Mouse (Mus musculus): ENCODE results near the gene Snhg11. TPM values are rescaled to one million over a fixed set of nuclear protein-coding genes. Genes with fewer than 3 reads are reported as not detected.

Snhg11 gene
- total and polyA plus RNA-seq, 3 experiments, result 0.06 TPM; not detected in 2

DNA sequence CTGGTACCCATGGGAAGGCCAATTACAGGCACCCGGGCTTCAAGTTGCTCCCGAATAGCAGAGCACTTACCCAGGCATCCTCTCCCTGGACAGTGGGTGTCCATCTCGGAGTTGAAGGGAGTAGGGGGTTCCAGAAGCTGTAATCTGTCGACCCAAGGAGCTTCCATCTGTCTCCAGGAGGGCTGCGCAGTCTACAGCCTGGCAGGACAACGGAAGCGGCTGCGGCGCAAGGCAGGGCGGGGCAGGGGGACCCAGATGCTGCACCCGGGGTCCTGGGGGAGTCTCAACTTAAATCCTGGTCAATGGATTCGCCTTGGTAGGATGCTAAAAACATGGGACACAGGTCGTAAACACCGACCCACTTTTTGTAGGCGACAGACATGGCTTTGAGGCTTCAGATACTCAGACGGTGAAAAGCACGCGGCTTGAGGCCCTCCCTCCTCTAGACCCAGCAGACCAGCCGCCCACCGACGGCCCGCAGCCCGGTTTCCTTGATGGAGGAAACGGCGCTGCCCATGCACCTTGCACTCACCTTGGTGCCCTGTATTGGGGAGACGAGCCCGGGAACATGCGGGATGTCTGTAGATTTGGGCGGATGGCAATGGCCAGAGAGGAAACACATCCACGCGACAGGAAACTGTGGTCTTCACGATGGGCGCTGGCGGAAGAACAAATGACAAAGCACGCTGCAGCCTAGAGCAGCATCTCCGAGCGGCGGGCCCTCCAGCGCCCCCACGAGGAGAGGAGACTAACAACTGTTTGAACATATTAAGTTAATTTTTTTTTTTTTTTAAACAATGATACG is 14.4 kb upstream of the Snhg11 start:
- Histone ChIP-seq H3K4me1 (ENCODE audit: control insufficient read depth in 1 of 2, insufficient read depth in 2 of 2, low read length in 2 of 2) (peaks cover 0 to 20% of the 10 kb centered on the region in 2 experiments; a peak in 3 of 4 replicates), H3K9ac (ENCODE audit: control insufficient read depth, low read depth, low read length, poor library complexity, severe bottlenecking) (peak overlapping the region; percentile 97), H3K79me2 (ENCODE audit: control insufficient read depth, insufficient read depth, low read length, poor library complexity) (peaks cover 36% of the 10 kb centered on the region), H3K9me3 (replicated peaks; ENCODE audit: insufficient read depth, low read length) (no peaks in the 10 kb centered on the region), H3K27me3 (ENCODE audit: control insufficient read depth in 1 of 2, insufficient read depth in 2 of 2, low read length in 2 of 2) (no peaks in the 10 kb centered on the region), H3K4me3 (ENCODE audit: control insufficient read depth in 1 of 2, insufficient read depth in 1 of 2, low read depth in 2 of 2, low read length in 2 of 2) (peak overlapping the region; percentile 80 to 86), H3K36me3 (ENCODE audit: control insufficient read depth in 1 of 2, insufficient read depth in 2 of 2, low read length in 2 of 2) (peaks cover 19 to 23% of the 10 kb centered on the region in 2 experiments), H3K27ac (ENCODE audit: control insufficient read depth, low read depth, low read length) (peak overlapping the region; percentile 82)
- peak; percentile 95 for DNase-seq (ENCODE audit: low read depth, low spot score)
- TF ChIP-seq CHD1 (IDR thresholded peaks at IDR 0.05; ENCODE audit: low read depth, low read length) (peak; percentile 19; the same call in 1 of the 2 replicates), GABPA (IDR thresholded peaks at IDR 0.05; ENCODE audit: low read depth, low read length) (no peak; the same call in 1 of the 2 replicates), USF2 (IDR thresholded peaks at IDR 0.05; ENCODE audit: borderline replicate concordance in 1 of 2, insufficient read depth in 1 of 2, low read depth in 1 of 2, low read length in 2 of 2) (no peak), POLR2AphosphoS2 (IDR thresholded peaks at IDR 0.05; ENCODE audit: low read length) (peak; percentile 95), USF1 (IDR thresholded peaks at IDR 0.05; ENCODE audit: low read depth, low read length) (no peak), MYB (IDR thresholded peaks at IDR 0.05; ENCODE audit: low read depth, low read length) (no peak), MAFK (IDR thresholded peaks at IDR 0.05; ENCODE audit: borderline replicate concordance, low read depth, low read length) (no peak), CTCF (IDR thresholded peaks at IDR 0.05 in 2 of 3, conservative IDR thresholded peaks at IDR 0.05 in 1 of 3; ENCODE audit: control insufficient read depth in 1 of 3, insufficient read depth in 1 of 3, low read depth in 2 of 3, low read length in 3 of 3, poor library complexity in 1 of 3, severe bottlenecking in 1 of 3) (peak; percentile 44 to 84 (median 75); a peak in 5 of 6 replicates), MEF2A (IDR thresholded peaks at IDR 0.05; ENCODE audit: extremely low read depth, insufficient replicate concordance, low read depth, low read length, poor library complexity, severe bottlenecking) (no peak), ZNF384 (IDR thresholded peaks at IDR 0.05; ENCODE audit: low read depth, low read length) (peak; percentile 94), EP300 (IDR thresholded peaks at IDR 0.05; ENCODE audit: low read depth in 1 of 2, low read length in 2 of 2) (no peak), TCF12 (IDR thresholded peaks at IDR 0.05; ENCODE audit: low read depth, low read length) (peak; percentile 64), POLR2A (IDR thresholded peaks at IDR 0.05; ENCODE audit: control insufficient read depth in 1 of 2, insufficient read depth in 1 of 2, low read depth in 1 of 2, low read length in 2 of 2, poor library complexity in 1 of 2) (peak; percentile 56 to 93), MAX (IDR thresholded peaks at IDR 0.05; ENCODE audit: low read length) (peak; percentile 99), RCOR1 (IDR thresholded peaks at IDR 0.05; ENCODE audit: low read depth, low read length) (no peak), TAL1 (IDR thresholded peaks at IDR 0.05; ENCODE audit: low read length) (no peak), BHLHE40 (IDR thresholded peaks at IDR 0.05; ENCODE audit: borderline replicate concordance, low read depth, low read length) (no peak; the same call in 1 of the 2 replicates), UBTF (IDR thresholded peaks at IDR 0.05; ENCODE audit: borderline replicate concordance, insufficient read depth, low read depth, low read length) (no peak), E2F4 (IDR thresholded peaks at IDR 0.05; ENCODE audit: borderline replicate concordance, low read depth, low read length) (no peak), RAD21 (IDR thresholded peaks at IDR 0.05; ENCODE audit: low read depth, low read length) (no peak), NRF1 (IDR thresholded peaks at IDR 0.05; ENCODE audit: insufficient read depth, low read depth, low read length, poor library complexity, severe bottlenecking) (0 out of 2 replicates have a peak, but pooled peaks have one; percentile 19), MYC (IDR thresholded peaks at IDR 0.05; ENCODE audit: low read depth, low read length) (peak; percentile 100), HCFC1 (IDR thresholded peaks at IDR 0.05; ENCODE audit: low read depth, low read length) (peak; percentile 91), SIN3A (IDR thresholded peaks at IDR 0.05; ENCODE audit: low read length) (peak; percentile 86), POLR2AphosphoS5 (IDR thresholded peaks at IDR 0.05; ENCODE audit: borderline replicate concordance, low read depth, low read length) (0 out of 2 replicates have a peak, but pooled peaks have one; percentile 42), MXI1 (IDR thresholded peaks at IDR 0.05; ENCODE audit: low read depth, low read length) (peak; percentile 96), SMC3 (IDR thresholded peaks at IDR 0.05; ENCODE audit: low read depth, low read length) (no peak), TBP (IDR thresholded peaks at IDR 0.05; ENCODE audit: low read depth, low read length) (peak; percentile 95), KAT2A (conservative IDR thresholded peaks at IDR 0.05; ENCODE audit: low read depth, low read length) (peak; percentile 65; the same call in 1 of the 2 replicates), GATA1 (IDR thresholded peaks at IDR 0.05; ENCODE audit: low read depth, low read length) (0 out of 2 replicates have a peak, but pooled peaks have one; percentile 2), ELF1 (IDR thresholded peaks at IDR 0.05; ENCODE audit: low read depth, low read length) (peak; percentile 76), MAZ (IDR thresholded peaks at IDR 0.05; ENCODE audit: low read depth, low read length) (no peak), ZMIZ1 (IDR thresholded peaks at IDR 0.05; ENCODE audit: low read depth, low read length) (peak; percentile 29; the same call in 1 of the 2 replicates), ZC3H11A (IDR thresholded peaks at IDR 0.05; ENCODE audit: low read depth, low read length) (no peak), ZKSCAN1 (IDR thresholded peaks at IDR 0.05; ENCODE audit: low read depth, low read length) (no peak)
